Mouse (Mus musculus) common myeloid progenitor, adult 5-6 weeks (primary cell): ENCODE data around the gene Tmem169. TPM values are rescaled to one million over a fixed set of nuclear protein-coding genes. Genes with fewer than 3 reads are reported as not detected.
"Not testable (repeated sequence)": the region's sequence is repeated elsewhere in the genome, so short reads cannot be mapped to it uniquely, and the experiment has no call there.

Experiments used
- ATAC-seq: replicated peaks from 2 replicates; pipeline ENCODE4 v1.8.0; 2016; ENCODE audit warnings: low read depth, mild to moderate bottlenecking, moderate TSS enrichment, inconsistent platforms; ENCODE audit not compliant: poor library complexity, severe bottlenecking
- total RNA-seq: library from RNA; stranded (forward); fragments of 200-1000, 187-1606 nt; gene quantifications from 2 replicates; pipeline ENCODE4 v1.2.3, GENCODE M21; 2017

The Tmem169 gene
- not detected in 2 replicates for total RNA-seq

GRCm38 (mm10) chr1:72283992-72284485 is at the start of gene Tmem169, which contains the start of gene Pecr:
Gene Tmem169, plus strand, starts transcription at chr1:72284369.
Gene Pecr, minus strand, starts transcription at chr1:72284314.
- ATAC-seq = peak; percentile 98

DNA sequence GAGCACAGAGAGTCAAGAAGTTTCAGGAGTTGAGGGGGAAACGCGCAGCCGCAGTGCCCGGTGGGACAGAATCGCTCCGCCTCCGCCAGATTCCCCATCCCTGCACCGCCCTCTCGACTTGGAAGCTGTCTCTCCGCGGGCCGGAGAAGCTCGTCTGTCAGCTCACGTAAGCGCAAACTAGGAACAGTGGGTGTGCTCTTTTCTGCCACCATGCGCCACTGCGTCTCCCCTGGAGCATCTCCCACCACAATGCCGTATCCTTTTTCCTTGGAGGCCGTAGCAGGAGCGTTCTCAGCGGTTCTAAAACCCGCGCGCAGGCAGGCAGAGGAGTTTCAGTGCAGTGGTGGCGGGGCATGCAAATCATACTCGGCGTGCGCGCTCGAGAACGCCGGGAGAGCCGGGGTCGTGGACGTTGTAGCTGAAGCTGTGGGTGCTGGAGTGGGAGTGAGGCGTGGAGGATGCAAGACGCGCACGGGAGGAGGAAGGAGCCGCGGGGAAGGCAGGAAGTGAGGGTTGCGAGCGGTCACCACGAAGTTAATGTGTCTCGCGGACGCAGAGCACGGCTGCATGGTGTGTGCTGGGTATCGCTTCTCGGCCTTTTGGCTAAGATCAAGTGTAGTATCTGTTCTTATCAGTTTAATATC is 47.7 kb upstream of the Tmem169 start:
- ATAC-seq = peak; percentile 91

- ATAC-seq = peak; percentile 36
Observed at GRCm38 (mm10) chr1:72237007-72237775, 47.0 kb upstream of the Tmem169 start.

DNA sequence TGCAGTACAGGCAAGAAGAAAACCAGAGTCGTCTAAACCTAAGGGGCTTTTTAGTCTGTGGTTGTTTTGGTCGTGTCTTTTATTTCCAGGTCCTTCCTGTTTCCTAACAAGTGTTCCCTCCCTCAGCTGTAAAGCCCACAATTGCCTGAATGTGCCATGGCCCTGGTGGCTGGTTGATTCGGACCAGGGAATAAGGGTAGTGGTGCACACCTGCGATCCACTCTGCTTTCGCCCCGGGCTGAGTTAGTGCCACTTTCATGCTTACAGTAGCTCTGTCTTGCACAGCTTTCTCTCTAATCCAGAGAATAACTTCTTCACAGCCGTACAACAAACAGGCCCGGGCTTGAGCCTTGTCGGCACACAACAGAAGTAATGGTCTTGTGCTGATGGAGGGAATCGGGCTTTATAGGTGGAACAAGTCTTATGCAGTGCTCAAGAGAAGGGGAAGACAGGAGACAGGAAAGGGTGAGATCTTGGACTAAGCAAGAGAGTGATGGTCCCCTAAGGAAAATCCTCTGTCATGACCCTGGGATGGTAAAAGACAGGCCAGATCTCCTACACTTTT is 46.1 kb upstream of the Tmem169 start:
- no peak for ATAC-seq

- not testable (repeated sequence) for ATAC-seq
Observed at GRCm38 (mm10) chr1:72239113-72239512, 45.1 kb upstream of the Tmem169 start.

DNA sequence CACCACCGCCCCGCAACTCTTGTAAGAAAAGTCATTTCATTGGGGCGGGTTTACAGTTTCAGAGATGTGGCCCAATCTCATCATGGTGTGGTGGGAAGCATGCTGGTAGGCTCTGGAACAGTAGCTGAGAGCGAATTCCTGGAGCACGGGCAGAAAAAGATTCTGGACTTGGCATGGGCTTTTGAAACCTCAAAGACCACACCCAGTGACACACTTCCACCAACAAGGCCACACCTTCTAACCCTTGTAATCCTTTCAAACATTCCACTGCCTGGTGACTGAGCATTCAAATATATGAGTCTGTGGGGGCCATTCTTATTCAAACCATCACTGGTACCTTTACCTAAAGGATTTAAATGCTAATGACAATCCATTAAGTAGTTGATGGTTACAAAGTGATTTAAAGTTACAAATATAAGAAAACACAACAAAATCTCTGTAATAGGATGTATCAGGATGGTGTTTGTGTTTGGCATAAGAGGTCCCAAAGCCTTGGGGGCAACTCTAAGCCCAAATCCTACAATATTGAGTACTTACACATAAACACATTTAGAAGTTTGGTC is 41.5 kb upstream of the Tmem169 start:
- ATAC-seq = no peak

DNA sequence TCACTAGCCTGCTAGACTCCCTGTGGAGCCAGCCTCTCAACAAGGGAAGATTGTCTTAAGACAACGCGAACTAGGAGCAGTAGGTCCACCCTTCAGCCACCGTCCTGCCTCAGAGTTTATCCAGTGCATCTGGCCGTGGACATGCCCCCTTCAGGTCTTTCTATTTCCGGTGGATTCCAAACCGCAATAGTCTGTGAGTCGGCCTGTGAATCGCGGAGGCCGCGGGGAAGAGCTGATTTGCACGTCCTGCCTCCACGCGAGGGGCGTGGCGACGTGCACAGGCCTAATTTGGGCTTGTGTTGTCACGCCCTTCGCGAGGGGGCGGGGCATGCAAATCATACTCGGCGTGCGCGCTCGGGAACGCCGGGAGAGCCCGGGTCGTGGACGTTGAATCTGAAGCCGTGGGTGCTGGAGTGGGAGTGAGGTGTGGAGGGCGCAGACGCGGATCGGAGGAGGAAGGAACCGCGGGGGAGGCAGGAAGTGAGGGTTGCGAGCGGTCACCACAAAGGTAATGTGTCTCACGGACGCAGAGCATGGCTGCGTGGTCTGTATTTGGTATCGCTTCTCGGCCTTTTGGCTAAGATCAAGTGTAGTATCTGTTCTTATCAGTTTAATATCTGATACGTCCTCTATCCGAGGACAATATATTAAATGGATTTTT is 40.4 kb upstream of the Tmem169 start:
- ATAC-seq = peak; percentile 90

GRCm38 (mm10) chr1:72244317-72245036 is 39.7 kb upstream of the Tmem169 start:
- peak; percentile 77 for ATAC-seq

GRCm38 (mm10) chr1:72248226-72248737 is 35.9 kb upstream of the Tmem169 start:
- not testable (repeated sequence) for ATAC-seq

GRCm38 (mm10) chr1:72251806-72252205 is 32.4 kb upstream of the Tmem169 start:
- no peak for ATAC-seq

- no peak for ATAC-seq
Observed at GRCm38 (mm10) chr1:72253881-72254491, 30.2 kb upstream of the Tmem169 start.

- ATAC-seq = peak; percentile 75
Observed at GRCm38 (mm10) chr1:72254545-72255061, 29.6 kb upstream of the Tmem169 start.

GRCm38 (mm10) chr1:72255062-72255853 is 28.9 kb upstream of the Tmem169 start:
- ATAC-seq = peak; percentile 80

DNA sequence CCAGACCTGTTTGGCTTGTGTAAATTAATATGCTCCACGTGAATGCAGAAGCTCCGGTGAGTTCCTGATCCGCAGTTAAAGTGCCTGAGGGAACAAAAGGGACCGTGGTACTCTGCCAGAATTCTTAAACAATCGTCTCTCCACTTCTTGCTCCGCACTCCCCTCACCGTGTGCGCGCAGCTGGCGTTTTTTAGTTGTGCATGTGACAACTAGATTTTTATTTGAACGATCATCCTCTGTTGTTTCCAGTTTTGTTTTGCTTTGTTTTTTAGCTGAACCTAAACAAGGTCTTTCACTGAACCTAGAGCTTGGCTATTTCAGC is 28.4 kb upstream of the Tmem169 start:
- ATAC-seq = no peak

DNA sequence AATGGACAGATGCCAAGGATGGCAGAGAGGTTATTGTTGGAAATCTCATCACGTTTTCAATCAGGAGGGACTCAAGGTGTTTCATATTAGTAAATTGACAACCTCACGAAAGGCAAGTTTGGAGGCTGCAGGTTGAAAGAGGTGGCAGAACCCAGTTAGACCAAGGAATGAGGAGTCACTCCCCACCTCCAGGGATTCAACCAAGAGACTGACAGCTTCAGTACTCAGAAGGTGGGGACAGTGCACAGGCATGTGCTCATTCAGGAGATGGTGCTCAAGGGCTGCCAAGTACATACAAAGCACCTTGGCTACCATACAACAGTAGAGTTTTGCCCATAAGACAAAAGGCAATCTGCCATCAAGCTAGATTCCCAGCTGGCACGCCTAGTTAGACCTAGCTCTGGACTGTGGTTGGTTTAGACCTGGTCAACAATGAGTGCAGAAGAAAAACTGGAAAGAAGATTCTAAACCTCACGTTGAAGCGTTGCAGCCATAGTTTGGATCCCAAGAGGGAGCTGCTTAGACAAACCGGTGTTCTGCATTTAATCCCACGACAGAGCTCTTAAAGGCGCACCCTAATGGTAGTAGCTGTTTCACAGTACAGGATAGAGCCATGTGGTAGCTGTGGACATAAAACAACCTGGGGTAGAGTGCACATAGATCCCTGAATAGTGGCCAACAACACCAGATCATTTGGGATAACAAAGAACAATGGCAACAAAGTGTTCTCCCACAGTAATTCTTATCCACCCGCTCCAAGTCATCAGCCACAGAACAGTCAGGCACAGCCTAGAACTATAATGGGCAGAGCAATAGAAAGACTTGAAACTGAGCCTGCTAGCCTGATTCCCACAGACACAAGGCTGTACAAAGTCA is 27.6 kb upstream of the Tmem169 start:
- ATAC-seq = no peak

DNA sequence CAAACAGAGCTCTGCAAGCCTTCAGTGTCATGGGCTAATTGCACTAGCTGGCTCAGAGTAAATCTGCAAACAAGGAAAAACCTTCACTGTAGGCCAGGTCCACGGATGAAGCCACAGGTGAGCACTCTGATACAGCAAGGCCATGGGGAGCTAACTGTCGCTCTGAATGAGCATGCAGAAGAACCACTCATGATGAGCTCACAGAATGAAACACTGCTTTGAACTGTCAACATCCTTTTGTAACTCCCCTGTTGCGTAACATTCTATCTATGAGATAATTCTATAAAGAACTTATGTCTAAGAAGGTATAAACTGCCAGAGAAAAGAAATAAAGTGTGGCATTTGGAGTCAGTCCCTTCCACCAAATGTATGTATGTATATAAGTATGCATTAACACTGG is 21.1 kb upstream of the Tmem169 start:
- no peak for ATAC-seq

GRCm38 (mm10) chr1:72278085-72278484 is 6.1 kb upstream of the Tmem169 start:
- ATAC-seq = no peak
